Mouse (Mus musculus): ENCODE measurements around the gene Prkag3. TPM values are rescaled to one million over a fixed set of nuclear protein-coding genes. Genes with fewer than 3 reads are reported as not detected.

Prkag3 gene
- polyA plus RNA-seq, 1 experiment from 2014 or later = 5.5 TPM

DNA sequence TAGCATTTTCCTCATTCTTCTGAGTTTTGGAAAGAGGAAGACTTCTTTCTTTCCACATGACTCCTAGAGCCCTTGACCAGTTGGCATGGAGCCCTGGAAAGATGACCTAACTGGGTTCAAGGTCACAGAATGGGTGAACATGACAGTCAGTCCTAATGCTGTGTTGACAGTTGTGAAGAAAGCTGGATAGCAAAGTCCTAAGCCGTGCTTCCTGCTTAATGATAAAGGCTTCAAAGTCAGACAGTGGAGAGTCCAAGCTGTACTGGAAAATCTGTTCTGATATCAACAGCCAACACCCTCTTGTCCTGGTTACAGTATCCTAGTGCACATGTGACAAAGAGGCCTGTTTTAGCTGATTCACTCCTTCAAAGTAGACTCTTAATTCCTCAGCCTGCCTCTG, 50.2 kb downstream of the Prkag3 start:
- no peak overlapping the region for H3K9ac ChIP-seq (ENCODE audit: low read depth, low read length)
- 32% methylated on average over 1 of the region's 1 CpGs for WGBS (ENCODE audit: insufficient replicate concordance)
- H3K4me2 ChIP-seq = no peak overlapping the region
- no peak overlapping the region for H3K4me3 ChIP-seq (ENCODE audit: low read depth, low read length)
- peaks cover 15% of the 10 kb centered on the region for H3K36me3 ChIP-seq (ENCODE audit: control insufficient read depth, insufficient read depth, low read length)
- H3K9me3 ChIP-seq (replicated peaks; ENCODE audit: control insufficient read depth, low read length) = no peaks in the 10 kb centered on the region
- no peaks in the 10 kb centered on the region for H3K27me3 ChIP-seq (ENCODE audit: control insufficient read depth, insufficient read depth, low read length)
- H3K27ac ChIP-seq (ENCODE audit: low read depth, low read length) = peak overlapping the region; percentile 62
- peak; percentile 73 for ATAC-seq (replicated peaks; ENCODE audit: insufficient number of reproducible peaks, low FRiP score, low TSS enrichment)
- peaks cover 16% of the 10 kb centered on the region; the same call in 1 of the 2 replicates for H3K4me1 ChIP-seq (ENCODE audit: control insufficient read depth, insufficient read depth, low read length)

DNA sequence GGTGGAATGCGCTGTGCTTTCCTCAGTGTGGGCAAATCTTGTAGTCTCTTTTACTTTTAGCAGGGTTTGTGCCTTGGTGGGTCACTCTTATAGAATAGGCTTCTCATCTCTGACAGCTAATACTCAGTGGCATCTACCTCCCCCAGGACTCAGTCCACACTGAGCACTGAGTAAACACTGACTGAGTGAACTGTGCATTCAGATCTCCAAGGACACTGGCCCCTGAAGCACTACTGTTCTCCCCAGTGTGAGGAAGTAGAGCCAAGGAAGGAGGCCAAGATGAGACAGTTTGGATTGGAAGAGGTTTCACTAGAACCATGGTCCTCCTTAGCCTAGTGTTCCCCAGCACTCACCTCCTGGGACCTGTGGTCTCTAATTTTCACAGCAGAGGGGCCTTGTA, 50.7 kb downstream of the Prkag3 start:
- Histone ChIP-seq H3K9me3 (replicated peaks; ENCODE audit: control insufficient read depth, low read length) (no peaks in the 10 kb centered on the region), H3K4me3 (ENCODE audit: low read depth, low read length) (no peak overlapping the region), H3K27me3 (ENCODE audit: control insufficient read depth, insufficient read depth, low read length) (no peaks in the 10 kb centered on the region), H3K36me3 (ENCODE audit: control insufficient read depth, insufficient read depth, low read length) (peaks cover 15% of the 10 kb centered on the region), H3K4me1 (ENCODE audit: control insufficient read depth, insufficient read depth, low read length) (peaks cover 16% of the 10 kb centered on the region; the same call in 1 of the 2 replicates), H3K4me2 (no peak overlapping the region), H3K27ac (ENCODE audit: low read depth, low read length) (peak overlapping the region; percentile 6; the same call in 1 of the 2 replicates), H3K9ac (ENCODE audit: low read depth, low read length) (no peak overlapping the region)
- peak; percentile 22; the same call in 1 of the 2 replicates for ATAC-seq (replicated peaks; ENCODE audit: insufficient number of reproducible peaks, low FRiP score, low TSS enrichment)
- WGBS (ENCODE audit: insufficient replicate concordance) = 100% methylated on average over 1 of the region's 1 CpGs

DNA sequence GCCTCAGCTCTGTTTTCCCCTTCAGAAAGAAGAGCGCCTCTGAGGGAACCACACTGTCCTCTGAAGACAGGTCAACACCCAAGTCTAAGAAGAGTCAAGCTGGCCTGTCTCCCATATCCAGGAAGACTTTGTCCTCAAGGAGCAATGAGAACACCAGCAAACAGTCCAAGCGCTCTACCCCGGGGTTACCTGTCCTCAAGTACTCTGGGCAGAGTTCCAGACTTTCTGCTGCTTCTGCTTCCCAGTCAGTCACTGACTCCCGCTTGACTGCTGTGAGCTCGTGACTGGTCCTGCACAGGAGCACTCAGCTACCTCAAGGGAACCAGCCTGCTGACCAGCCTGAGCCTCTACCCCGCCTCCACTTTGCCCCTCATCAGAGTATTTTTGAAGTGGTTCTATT, 51.6 kb downstream of the Prkag3 start:
- H3K27me3 ChIP-seq (ENCODE audit: control insufficient read depth, insufficient read depth, low read length) = no peaks in the 10 kb centered on the region
- H3K36me3 ChIP-seq (ENCODE audit: control insufficient read depth, insufficient read depth, low read length) = peaks cover 16% of the 10 kb centered on the region
- WGBS (ENCODE audit: insufficient replicate concordance) = 85% methylated on average over 6 of the region's 6 CpGs
- ATAC-seq (replicated peaks; ENCODE audit: insufficient number of reproducible peaks, low FRiP score, low TSS enrichment) = no peak
- H3K4me2 ChIP-seq = no peak overlapping the region
- H3K9me3 ChIP-seq (replicated peaks; ENCODE audit: control insufficient read depth, low read length) = no peaks in the 10 kb centered on the region
- H3K27ac ChIP-seq (ENCODE audit: low read depth, low read length) = no peak overlapping the region
- no peak overlapping the region for H3K9ac ChIP-seq (ENCODE audit: low read depth, low read length)
- H3K4me1 ChIP-seq (ENCODE audit: control insufficient read depth, insufficient read depth, low read length) = peaks cover 16% of the 10 kb centered on the region; the same call in 1 of the 2 replicates
- no peak overlapping the region for H3K4me3 ChIP-seq (ENCODE audit: low read depth, low read length)

DNA sequence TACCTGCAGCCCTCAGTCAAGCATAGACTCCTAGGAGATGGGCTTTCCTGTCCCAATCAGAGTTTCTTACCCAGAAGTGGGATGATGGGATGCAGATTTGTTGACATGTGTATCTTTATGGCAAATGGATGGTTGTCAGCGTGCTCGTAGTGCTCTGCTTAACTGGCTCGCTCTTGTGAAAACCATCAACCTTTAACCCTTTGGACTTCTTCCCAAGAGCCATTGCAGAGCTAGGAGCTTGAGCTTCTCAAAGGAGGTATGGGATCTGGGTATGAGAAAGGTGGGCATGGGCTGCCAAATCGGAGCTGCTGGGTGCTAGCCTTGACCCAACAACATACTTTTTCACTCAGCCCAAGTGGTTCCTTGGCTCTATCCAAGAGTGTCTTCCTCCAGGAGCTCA, 53.2 kb downstream of the Prkag3 start:
- H3K36me3 ChIP-seq (ENCODE audit: control insufficient read depth, insufficient read depth, low read length) = peaks cover 24% of the 10 kb centered on the region
- H3K9me3 ChIP-seq (replicated peaks; ENCODE audit: control insufficient read depth, low read length) = no peaks in the 10 kb centered on the region
- no peak overlapping the region for H3K4me3 ChIP-seq (ENCODE audit: low read depth, low read length)
- 90% methylated on average over 4 of the region's 4 CpGs for WGBS (ENCODE audit: insufficient replicate concordance)
- no peak overlapping the region for H3K27ac ChIP-seq (ENCODE audit: low read depth, low read length)
- H3K9ac ChIP-seq (ENCODE audit: low read depth, low read length) = no peak overlapping the region
- peaks cover 16% of the 10 kb centered on the region; the same call in 1 of the 2 replicates for H3K4me1 ChIP-seq (ENCODE audit: control insufficient read depth, insufficient read depth, low read length)
- ATAC-seq (replicated peaks; ENCODE audit: insufficient number of reproducible peaks, low FRiP score, low TSS enrichment) = no peak
- H3K27me3 ChIP-seq (ENCODE audit: control insufficient read depth, insufficient read depth, low read length) = no peaks in the 10 kb centered on the region
- H3K4me2 ChIP-seq = no peak overlapping the region

DNA sequence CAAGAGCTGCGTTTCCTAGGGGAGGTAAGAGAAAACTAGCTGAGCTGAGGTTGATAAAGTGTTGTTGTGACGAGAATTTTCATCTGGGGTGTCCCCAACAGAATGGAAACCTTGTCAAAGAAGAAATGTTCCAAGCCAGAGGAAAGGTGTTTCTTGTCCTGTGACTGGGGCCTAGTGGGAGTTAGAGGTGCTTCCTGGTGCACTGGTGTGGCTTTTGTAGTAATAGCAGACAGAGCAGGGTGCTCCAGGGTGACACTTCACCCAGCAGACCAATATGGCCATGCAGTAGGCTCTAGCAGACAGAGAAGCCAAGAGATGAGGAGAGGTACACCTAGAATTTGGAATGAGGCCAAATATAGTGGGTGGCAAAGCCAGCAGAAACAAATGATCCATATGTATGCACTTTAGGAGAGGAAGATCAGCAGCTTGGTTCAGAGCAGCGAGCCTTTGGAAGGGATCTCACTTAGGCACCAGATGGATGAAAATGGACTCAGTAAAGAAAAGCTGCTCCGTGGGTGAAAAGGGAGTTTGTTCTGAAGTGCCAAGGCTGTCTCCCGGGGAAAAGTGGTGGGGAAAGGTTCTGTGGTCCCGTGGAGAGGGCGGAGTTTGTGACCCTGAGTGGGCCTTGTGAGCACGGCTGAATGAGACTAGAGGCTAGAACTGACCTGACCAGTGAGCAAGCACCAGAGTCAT, 55.0 kb downstream of the Prkag3 start:
- peaks cover 36% of the 10 kb centered on the region for H3K36me3 ChIP-seq (ENCODE audit: control insufficient read depth, insufficient read depth, low read length)
- no peaks in the 10 kb centered on the region for H3K9me3 ChIP-seq (replicated peaks; ENCODE audit: control insufficient read depth, low read length)

More for the DNA sequence above, 55.0 kb downstream of the Prkag3 start:
- H3K27ac ChIP-seq (ENCODE audit: low read depth, low read length) = no peak overlapping the region
- 88% methylated on average over 8 of the region's 8 CpGs for WGBS (ENCODE audit: insufficient replicate concordance)
- H3K9ac ChIP-seq (ENCODE audit: low read depth, low read length) = no peak overlapping the region
- H3K27me3 ChIP-seq (ENCODE audit: control insufficient read depth, insufficient read depth, low read length) = no peaks in the 10 kb centered on the region
- H3K4me3 ChIP-seq (ENCODE audit: low read depth, low read length) = no peak overlapping the region
- peaks cover 9% of the 10 kb centered on the region; the same call in 1 of the 2 replicates for H3K4me1 ChIP-seq (ENCODE audit: control insufficient read depth, insufficient read depth, low read length)
- H3K4me2 ChIP-seq = no peak overlapping the region
- ATAC-seq (replicated peaks; ENCODE audit: insufficient number of reproducible peaks, low FRiP score, low TSS enrichment) = no peak

Other genes starting within 250 kb of the Prkag3 start
- 41.4 and 48.7 TPM in 2 replicates for gene Cnot9, start 243.2 kb downstream of the Prkag3 start, polyA plus RNA-seq (2014; fragmentation: Nextera tagmentation; extraction: Ambion mirVana)
- gene Plcd4, start 206.3 kb downstream of the Prkag3 start, polyA plus RNA-seq (2014; fragmentation: Nextera tagmentation; extraction: Ambion mirVana) = 0.17 and 0.46 TPM in 2 replicates
- gene Usp37, start 204.9 kb downstream of the Prkag3 start, polyA plus RNA-seq (2014; fragmentation: Nextera tagmentation; extraction: Ambion mirVana) = 24.1 and 27.5 TPM in 2 replicates
- 5.7 and 6.6 TPM in 2 replicates for gene Zfp142, start 161.0 kb downstream of the Prkag3 start, polyA plus RNA-seq (2014; fragmentation: Nextera tagmentation; extraction: Ambion mirVana)
- gene Bcs1l, start 160.9 kb downstream of the Prkag3 start, polyA plus RNA-seq (2014; fragmentation: Nextera tagmentation; extraction: Ambion mirVana) = 22.0 and 26.7 TPM in 2 replicates
- gene Rnf25, start 147.8 kb downstream of the Prkag3 start, polyA plus RNA-seq (2014; fragmentation: Nextera tagmentation; extraction: Ambion mirVana) = 6.0 and 6.1 TPM in 2 replicates
- gene Stk36, start 147.8 kb downstream of the Prkag3 start, polyA plus RNA-seq (2014; fragmentation: Nextera tagmentation; extraction: Ambion mirVana) = 4.3 and 4.6 TPM in 2 replicates
- gene Ttll4, start 87.5 kb downstream of the Prkag3 start, polyA plus RNA-seq (2014; fragmentation: Nextera tagmentation; extraction: Ambion mirVana) = 15.8 and 21.4 TPM in 2 replicates
- 14.3 and 15.2 TPM in 2 replicates for gene Cyp27a1, start 35.6 kb downstream of the Prkag3 start, polyA plus RNA-seq (2014; fragmentation: Nextera tagmentation; extraction: Ambion mirVana)
- 0.46 and 0.68 TPM in 2 replicates for gene Wnt6, start 22.7 kb upstream of the Prkag3 start, polyA plus RNA-seq (2014; fragmentation: Nextera tagmentation; extraction: Ambion mirVana)
- not detected in 2 replicates for gene Wnt10a, start 42.3 kb upstream of the Prkag3 start, polyA plus RNA-seq (2014; fragmentation: Nextera tagmentation; extraction: Ambion mirVana)
- 0.30 and 0.48 TPM in 2 replicates for gene Cdk5r2, start 105.7 kb upstream of the Prkag3 start, polyA plus RNA-seq (2014; fragmentation: Nextera tagmentation; extraction: Ambion mirVana)
- gene Fev, start 136.2 kb upstream of the Prkag3 start, polyA plus RNA-seq (2014; fragmentation: Nextera tagmentation; extraction: Ambion mirVana) = 1.4 and 4.1 TPM in 2 replicates
- not detected in 2 replicates for gene Cryba2, start 143.9 kb upstream of the Prkag3 start, polyA plus RNA-seq (2014; fragmentation: Nextera tagmentation; extraction: Ambion mirVana)
- gene Cfap65, start 186.4 kb upstream of the Prkag3 start, polyA plus RNA-seq (2014; fragmentation: Nextera tagmentation; extraction: Ambion mirVana) = not detected in 2 replicates
- 0.16 and 0.17 TPM in 2 replicates for gene Ihh, start 202.5 kb upstream of the Prkag3 start, polyA plus RNA-seq (2014; fragmentation: Nextera tagmentation; extraction: Ambion mirVana)